Mouse (Mus musculus) bone marrow macrophage, adult 2 months (primary cell): Measurements from ENCODE around the gene Osbpl10.

Experiments used
- CTCF ChIP-seq: IDR thresholded peaks from 2 replicates; pipeline ENCODE4 v1.5.1; 2012; ENCODE audit warnings: low read depth, mild to moderate bottlenecking, low read length, moderate library complexity
- POLR2A ChIP-seq: IDR thresholded peaks from 2 replicates; pipeline ENCODE4 v1.6.1; 2012; ENCODE audit warnings: mild to moderate bottlenecking, low read depth, low read length, borderline replicate concordance

- no peak for TF ChIP-seq POLR2A
- TF ChIP-seq CTCF = no peak
These were observed 10.4 kb downstream of the Osbpl10 start for GRCm38 (mm10) chr9:114988610-114989327.
